Mouse (Mus musculus) subcutaneous adipose tissue, adult 2 months (tissue): Measurements from ENCODE around the gene Ctbp1. TPM values are rescaled to one million over a fixed set of nuclear protein-coding genes. Genes with fewer than 3 reads are reported as not detected.

ENCODE experiments used
- polyA plus RNA-seq: library from polyadenylated mRNA; depleted of rRNA; stranded (reverse); fragments of >200 nt; gene quantifications from 2 replicates; pipeline ENCODE4 v1.2.3, GENCODE M21; 2012; ENCODE audit warnings: low replicate concordance; rRNA removed

Ctbp1 gene
- polyA plus RNA-seq, result 192 and 383 TPM in 2 replicates

DNA sequence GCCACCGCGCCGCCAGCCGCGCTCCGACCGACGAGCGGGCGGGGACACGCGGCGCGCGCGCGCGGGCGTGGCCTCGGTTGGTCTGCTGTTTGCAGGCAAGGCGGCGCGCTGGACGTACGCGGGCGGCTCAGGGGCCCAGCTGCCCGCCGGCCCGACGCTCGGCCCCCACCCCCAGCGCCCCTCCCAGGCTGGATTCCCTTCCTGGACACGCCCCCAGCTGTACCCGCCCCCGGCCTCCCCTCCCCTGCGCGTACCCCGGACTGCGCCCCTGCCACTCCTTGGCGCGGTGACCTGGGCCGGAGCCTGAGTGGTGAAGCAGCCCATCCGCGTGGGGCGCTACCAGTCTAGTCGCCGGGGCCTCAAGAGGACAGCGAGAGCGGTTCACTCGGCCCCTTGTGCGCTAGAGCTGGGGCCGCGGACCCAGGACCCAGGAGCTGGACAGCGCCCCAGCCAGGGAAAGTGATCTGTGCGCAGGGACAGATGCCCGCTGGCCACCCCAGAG is at the start of gene Ctbp1:
Gene Ctbp1 (minus strand): TSS at position 42 of the 502 bp plus-strand sequence.

GRCm38 (mm10) chr5:33218081-33218480 is 56.7 kb downstream of the Ctbp1 start, which contains the start of gene Spon2:
TSS of gene Spon2 (minus strand) at chr5:33218455.

Other genes with a start within 250 kb of the Ctbp1 start
- gene Slc5a1, start 170.8 kb downstream of the Ctbp1 start, polyA plus RNA-seq, result 0.03 and 1.2 TPM in 2 replicates
- 36.9 and 323 TPM in 2 replicates for gene Spon2, start 56.5 kb downstream of the Ctbp1 start, polyA plus RNA-seq
- 117 and 136 TPM in 2 replicates for gene Maea, start 60.5 kb upstream of the Ctbp1 start, polyA plus RNA-seq
- gene Uvssa, start 103.6 kb upstream of the Ctbp1 start, polyA plus RNA-seq, result 7.8 and 8.7 TPM in 2 replicates
- not detected in 2 replicates for gene Nkx1-1, start 159.0 kb upstream of the Ctbp1 start, polyA plus RNA-seq